Mouse (Mus musculus) MEL (cell line): ENCODE measurements at regions not wholly inside any gene's neighbourhood (a gene's known extent, or its start where the extent isn't known, plus 50 kb on each side); places are given as distances from the start of the nearest gene placed in this dataset.

Source experiments
- CHD1 ChIP-seq: IDR thresholded peaks from 2 replicates; pipeline ENCODE4 v1.6.1; 2012; ENCODE audit warnings: low read depth, mild to moderate bottlenecking, inconsistent platforms, low read length, improper control_type of control experiment
- CTCF ChIP-seq, 3 experiments: IDR thresholded peaks in 2 of 3; conservative IDR thresholded peaks in 1 of 3; 2 replicates each; pipeline ENCODE4 v1.5.1; 2011 to 2012; ENCODE audit warnings: low read length in 3 of 3, low read depth in 2 of 3, mild to moderate bottlenecking in 2 of 3, improper control_type of control experiment in 1 of 3, inconsistent platforms in 1 of 3, mixed read lengths in 1 of 3, moderate library complexity in 1 of 3; ENCODE audit not compliant: control insufficient read depth in 1 of 3, insufficient read depth in 1 of 3, poor library complexity in 1 of 3, severe bottlenecking in 1 of 3
- E2F4 ChIP-seq: IDR thresholded peaks from 2 replicates; pipeline ENCODE4 v1.6.1; 2011; ENCODE audit warnings: low read depth, low read length, improper control_type of control experiment, borderline replicate concordance
- EP300 ChIP-seq, 2 experiments: IDR thresholded peaks; 2 replicates each; pipeline ENCODE4 v1.6.1; 2011; ENCODE audit warnings: improper control_type of control experiment in 2 of 2, low read length in 2 of 2, low read depth in 1 of 2, mild to moderate bottlenecking in 1 of 2
- ETS1 ChIP-seq: IDR thresholded peaks from 2 replicates; pipeline ENCODE4 v1.6.1; 2012; ENCODE audit warnings: low read depth, mild to moderate bottlenecking, inconsistent platforms, low read length, improper control_type of control experiment, moderate library complexity
- HCFC1 ChIP-seq: IDR thresholded peaks from 2 replicates; pipeline ENCODE4 v1.6.1; 2012; ENCODE audit warnings: low read depth, mild to moderate bottlenecking, inconsistent platforms, low read length, improper control_type of control experiment, moderate library complexity
- MAX ChIP-seq: IDR thresholded peaks from 2 replicates; pipeline ENCODE4 v1.6.1; 2011; ENCODE audit warnings: low read length, improper control_type of control experiment
- MAZ ChIP-seq: IDR thresholded peaks from 2 replicates; pipeline ENCODE4 v1.6.1; 2012; ENCODE audit warnings: low read depth, mild to moderate bottlenecking, inconsistent platforms, low read length, improper control_type of control experiment
- MXI1 ChIP-seq: IDR thresholded peaks from 2 replicates; pipeline ENCODE4 v1.6.1; 2011; ENCODE audit warnings: mild to moderate bottlenecking, low read depth, low read length, improper control_type of control experiment
- POLR2A ChIP-seq, 2 experiments: IDR thresholded peaks; 2 replicates each; pipeline ENCODE4 v1.6.1; 2011 to 2012; ENCODE audit warnings: low read length in 2 of 2, mild to moderate bottlenecking in 2 of 2, control low read depth in 1 of 2, improper control_type of control experiment in 1 of 2, low read depth in 1 of 2, moderate library complexity in 1 of 2; ENCODE audit not compliant: control insufficient read depth in 1 of 2, insufficient read depth in 1 of 2, poor library complexity in 1 of 2
- POLR2AphosphoS2 ChIP-seq: IDR thresholded peaks from 2 replicates; pipeline ENCODE4 v1.6.1; 2011; ENCODE audit warnings: low read length, improper control_type of control experiment
- SMC3 ChIP-seq: IDR thresholded peaks from 2 replicates; pipeline ENCODE4 v1.6.1; 2011; ENCODE audit warnings: low read depth, low read length, improper control_type of control experiment
- USF1 ChIP-seq: IDR thresholded peaks from 2 replicates; pipeline ENCODE4 v1.6.1; 2014; ENCODE audit warnings: low read depth, mild to moderate bottlenecking, inconsistent platforms, low read length, improper control_type of control experiment, moderate library complexity
- ZMIZ1 ChIP-seq: IDR thresholded peaks from 2 replicates; pipeline ENCODE4 v1.6.1; 2012; ENCODE audit warnings: low read depth, mild to moderate bottlenecking, inconsistent platforms, low read length, improper control_type of control experiment, moderate library complexity

- TF ChIP-seq POLR2A (IDR thresholded peaks at IDR 0.05; ENCODE audit: control insufficient read depth in 1 of 2, insufficient read depth in 1 of 2, low read depth in 1 of 2, low read length in 2 of 2, poor library complexity in 1 of 2) (no peak), CTCF (IDR thresholded peaks at IDR 0.05 in 2 of 3, conservative IDR thresholded peaks at IDR 0.05 in 1 of 3; ENCODE audit: control insufficient read depth in 1 of 3, insufficient read depth in 1 of 3, low read depth in 2 of 3, low read length in 3 of 3, poor library complexity in 1 of 3, severe bottlenecking in 1 of 3) (no peak), USF1 (no peak), ETS1 (no peak), MAZ (no peak), POLR2AphosphoS2 (no peak), MAX (no peak), EP300 (IDR thresholded peaks at IDR 0.05; ENCODE audit: low read depth in 1 of 2, low read length in 2 of 2) (no peak), CHD1 (no peak), MXI1 (no peak), HCFC1 (no peak), SMC3 (no peak), E2F4 (no peak), ZMIZ1 (no peak)
These were observed 134.4 kb upstream of the Irx5 start for GRCm38 (mm10) chr8:92222992-92223391.
